Mouse (Mus musculus) embryonic facial prominence, embryonic 11.5 days (tissue): Measurements from ENCODE around the gene Surf2. TPM values are rescaled to one million over a fixed set of nuclear protein-coding genes. Genes with fewer than 3 reads are reported as not detected.

Experiments used
- ATAC-seq: fragments of 200-750 bp; cut with Nextera tagmentation; replicated peaks from 2 replicates; pipeline ENCODE4 v1.8.0; 2017; ENCODE audit warnings: low read depth; ENCODE audit not compliant: insufficient number of reproducible peaks, low FRiP score, low TSS enrichment
- DNase-seq: peaks from one replicate; pipeline ENCODE4 v3.0.0-alpha.2; 2015; ENCODE audit warnings: low spot score
- H3K27ac ChIP-seq: fragments of 300-500 bp; sonication (generic); replicated peaks from 2 replicates; pipeline ENCODE4 v1.5.1; 2014; ENCODE audit warnings: mild to moderate bottlenecking, low read depth, low read length, control low read depth
- H3K27me3 ChIP-seq: fragments of 300-500 bp; sonication (generic); 2 replicates; pipeline ENCODE4 v1.6.1; 2014; ENCODE audit warnings: mild to moderate bottlenecking, low read length, moderate library complexity, mixed read lengths; ENCODE audit not compliant: control insufficient read depth, insufficient read depth
- H3K36me3 ChIP-seq: fragments of 300-500 bp; sonication (generic); replicated peaks from 2 replicates; pipeline ENCODE4 v1.6.1; 2014; ENCODE audit warnings: low read depth, mild to moderate bottlenecking, low read length, moderate library complexity, mixed read lengths; ENCODE audit not compliant: control insufficient read depth, insufficient read depth
- H3K4me1 ChIP-seq: fragments of 300-500 bp; sonication (generic); 2 replicates; pipeline ENCODE4 v1.6.1; 2014; ENCODE audit warnings: low read length, mixed read lengths; ENCODE audit not compliant: control insufficient read depth, insufficient read depth
- H3K4me2 ChIP-seq: fragments of 300-500 bp; sonication (generic); 2 replicates; pipeline ENCODE4 v1.6.1; 2014; ENCODE audit warnings: low read depth, mild to moderate bottlenecking, control low read depth, low read length, moderate library complexity
- H3K4me3 ChIP-seq: fragments of 300-500 bp; sonication (generic); 2 replicates; pipeline ENCODE4 v1.5.1; 2014; ENCODE audit warnings: low read depth, low read length, control low read depth
- H3K9ac ChIP-seq: fragments of 300-500 bp; sonication (generic); replicated peaks from 2 replicates; pipeline ENCODE4 v1.6.1; 2014; ENCODE audit warnings: mild to moderate bottlenecking, control low read depth, low read length
- H3K9me3 ChIP-seq: fragments of 300-500 bp; sonication (generic); replicated peaks from 2 replicates; pipeline ENCODE4 v1.6.1; 2016; ENCODE audit warnings: mild to moderate bottlenecking, low read length, inconsistent platforms, mixed read lengths; ENCODE audit not compliant: control insufficient read depth
- WGBS: fragments of 180-500 bp; shearing (Covaris S2); extraction: QIAGEN DNeasy Blood & Tissue Kit; methylation state at CpG from one replicate; pipeline ENCODE4 v1.1.7; 2014; 5-methylcytosine and 5-hydroxymethylcytosine counted together
- polyA plus RNA-seq: library from polyadenylated mRNA; unstranded; fragments of >200 nt; fragmentation: Nextera tagmentation; extraction: Ambion mirVana; gene quantifications from 2 replicates; pipeline ENCODE4 v1.2.1, GENCODE M21; 2014

Gene Surf2
- polyA plus RNA-seq, 1 experiment from 2014 or later = 45.3 TPM

DNA sequence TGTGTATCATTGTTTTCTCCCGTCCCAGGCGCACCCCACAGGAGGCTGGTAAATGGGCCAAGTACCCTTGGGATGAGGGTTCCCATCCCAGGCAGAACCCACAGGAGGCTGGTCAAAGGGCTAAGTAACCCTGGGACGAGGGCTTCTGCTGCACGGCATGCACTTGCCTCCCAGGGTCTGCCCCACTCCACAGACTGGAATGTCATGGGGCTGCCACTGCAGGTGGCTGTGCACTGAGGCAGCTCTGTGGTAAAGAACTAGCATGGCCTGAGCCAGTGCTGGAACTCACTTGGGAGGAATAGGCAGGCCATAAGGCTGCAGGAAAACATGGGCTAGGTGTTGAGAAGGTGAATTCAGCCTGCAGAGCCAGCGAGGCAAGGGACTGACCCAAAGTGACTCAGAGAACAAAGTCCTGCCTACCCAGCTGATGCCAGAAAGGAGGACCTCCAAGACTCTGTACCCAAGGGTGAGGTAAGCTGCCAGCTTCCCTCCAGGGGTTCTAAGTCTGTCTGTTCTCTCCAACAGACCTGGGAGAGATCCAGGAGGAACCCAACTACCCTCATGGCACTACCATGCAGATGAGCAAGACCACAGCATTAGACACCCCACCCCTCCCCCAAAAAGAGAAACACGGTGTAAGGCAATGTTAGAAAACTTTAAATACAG, 4.2 kb downstream of the Surf2 start:
- Histone ChIP-seq H3K4me2 (no peak overlapping the region), H3K9me3 (no peaks in the 10 kb centered on the region), H3K4me1 (0 out of 2 replicates have a peak, but pooled peaks cover 2% of the 10 kb centered on the region), H3K9ac (no peak overlapping the region), H3K27ac (no peak overlapping the region), H3K36me3 (peaks cover 18% of the 10 kb centered on the region), H3K27me3 (no peaks in the 10 kb centered on the region), H3K4me3 (no peak overlapping the region)
- ATAC-seq (no peak), DNase-seq (no peak)
- WGBS = 90% methylated on average over 6 of the region's 6 CpGs

DNA sequence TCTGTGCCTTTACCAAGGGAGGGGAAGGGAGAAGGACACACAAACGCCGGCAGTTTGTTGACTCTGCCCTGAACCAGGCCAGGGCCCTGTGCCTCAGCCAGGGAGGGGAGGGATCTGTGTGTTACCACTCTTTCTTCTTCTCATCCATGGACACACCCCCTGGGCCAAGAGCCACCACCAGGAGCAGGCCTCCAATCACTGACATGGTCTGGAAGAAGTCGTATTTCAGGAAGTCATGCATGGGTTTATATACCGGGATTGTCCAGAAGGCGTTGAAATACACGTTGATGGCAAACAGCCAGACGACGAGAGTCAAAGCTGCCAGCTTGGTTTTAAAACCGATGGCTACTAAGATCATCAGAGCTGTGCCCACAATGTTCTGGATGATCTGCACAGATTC, 5.6 kb downstream of the Surf2 start:
- Histone ChIP-seq H3K36me3 (peaks cover 21% of the 10 kb centered on the region), H3K9ac (no peak overlapping the region), H3K4me1 (0 out of 2 replicates have a peak, but pooled peaks cover 2% of the 10 kb centered on the region), H3K27ac (no peak overlapping the region), H3K9me3 (no peaks in the 10 kb centered on the region), H3K27me3 (no peaks in the 10 kb centered on the region), H3K4me3 (no peak overlapping the region), H3K4me2 (no peak overlapping the region)
- ATAC-seq (no peak), DNase-seq (no peak)
- WGBS = 83% methylated on average over 9 of the region's 9 CpGs

DNA sequence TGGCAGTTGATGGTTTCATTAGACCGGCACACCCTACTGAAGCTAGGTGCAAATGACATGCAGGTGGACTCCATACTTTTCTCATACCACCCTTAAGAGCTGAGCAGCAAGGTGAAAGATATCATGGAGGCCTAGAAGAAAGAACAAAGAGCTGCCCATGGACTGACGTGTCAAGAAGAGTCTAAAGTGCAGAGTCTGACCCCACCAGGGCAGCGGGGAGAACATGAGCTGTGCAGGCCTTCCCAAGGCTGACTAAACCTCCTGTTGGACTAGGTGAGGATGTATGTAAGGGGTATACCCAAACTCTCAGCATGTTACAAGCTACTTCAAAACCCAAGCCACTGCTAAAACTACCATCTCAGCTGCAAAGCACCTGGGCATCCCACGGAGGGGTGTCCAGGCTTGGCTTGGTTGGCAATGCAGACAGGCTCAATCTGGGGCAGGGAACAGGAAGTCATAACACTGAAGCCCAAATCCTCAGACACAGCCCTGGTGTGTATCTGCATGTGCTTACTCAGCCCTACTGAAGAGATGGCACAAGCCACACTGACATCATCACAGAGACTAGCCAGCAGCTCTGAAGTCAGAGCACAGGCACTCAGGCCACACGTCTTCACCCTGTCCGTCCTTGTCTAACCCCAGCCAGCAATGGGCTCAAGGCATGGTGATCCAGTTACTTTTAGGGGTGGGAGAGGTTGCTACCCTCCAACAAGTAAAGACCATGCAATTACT, 11.7 kb downstream of the Surf2 start:
- WGBS = 89% methylated on average over 6 of the region's 6 CpGs
- ATAC-seq = no peak

DNA sequence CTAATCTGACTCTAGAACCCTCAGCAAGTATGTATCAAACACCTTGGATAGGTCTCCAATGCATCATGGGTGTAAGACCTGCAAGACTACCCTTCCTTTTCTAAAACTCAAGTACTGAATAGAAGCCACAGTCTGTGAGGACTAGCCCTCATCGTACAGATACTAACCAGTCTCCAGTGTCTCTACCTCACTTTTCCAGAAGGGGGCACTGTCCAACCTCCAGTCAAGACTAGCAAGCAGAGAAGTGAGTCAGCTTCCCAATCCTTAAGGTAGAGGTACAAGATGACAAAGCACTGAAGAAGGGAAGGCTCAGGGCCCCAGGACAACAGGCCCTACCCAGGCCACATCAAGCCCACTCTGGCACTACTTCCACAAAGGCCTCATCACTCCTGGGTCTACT, 14.2 kb downstream of the Surf2 start:
- no peak for ATAC-seq
- Histone ChIP-seq H3K27me3 (no peaks in the 10 kb centered on the region), H3K4me1 (no peaks in the 10 kb centered on the region; the same call in 1 of the 2 replicates), H3K4me2 (no peak overlapping the region), H3K9me3 (no peaks in the 10 kb centered on the region), H3K27ac (no peak overlapping the region), H3K9ac (no peak overlapping the region), H3K36me3 (peaks cover 3% of the 10 kb centered on the region; the same call in 1 of the 2 replicates), H3K4me3 (no peak overlapping the region)
- peak; percentile 71 for DNase-seq
- WGBS = 62% methylated on average over 1 of the region's 1 CpGs

More for the DNA sequence above, 11.7 kb downstream of the Surf2 start:
- no peak overlapping the region for H3K27ac ChIP-seq
- H3K36me3 ChIP-seq = peaks cover 11% of the 10 kb centered on the region
- DNase-seq = no peak
- no peaks in the 10 kb centered on the region for H3K9me3 ChIP-seq
- H3K9ac ChIP-seq = no peak overlapping the region
- H3K4me1 ChIP-seq = no peaks in the 10 kb centered on the region
- H3K4me3 ChIP-seq = no peak overlapping the region
- no peaks in the 10 kb centered on the region for H3K27me3 ChIP-seq
- H3K4me2 ChIP-seq = no peak overlapping the region

DNA sequence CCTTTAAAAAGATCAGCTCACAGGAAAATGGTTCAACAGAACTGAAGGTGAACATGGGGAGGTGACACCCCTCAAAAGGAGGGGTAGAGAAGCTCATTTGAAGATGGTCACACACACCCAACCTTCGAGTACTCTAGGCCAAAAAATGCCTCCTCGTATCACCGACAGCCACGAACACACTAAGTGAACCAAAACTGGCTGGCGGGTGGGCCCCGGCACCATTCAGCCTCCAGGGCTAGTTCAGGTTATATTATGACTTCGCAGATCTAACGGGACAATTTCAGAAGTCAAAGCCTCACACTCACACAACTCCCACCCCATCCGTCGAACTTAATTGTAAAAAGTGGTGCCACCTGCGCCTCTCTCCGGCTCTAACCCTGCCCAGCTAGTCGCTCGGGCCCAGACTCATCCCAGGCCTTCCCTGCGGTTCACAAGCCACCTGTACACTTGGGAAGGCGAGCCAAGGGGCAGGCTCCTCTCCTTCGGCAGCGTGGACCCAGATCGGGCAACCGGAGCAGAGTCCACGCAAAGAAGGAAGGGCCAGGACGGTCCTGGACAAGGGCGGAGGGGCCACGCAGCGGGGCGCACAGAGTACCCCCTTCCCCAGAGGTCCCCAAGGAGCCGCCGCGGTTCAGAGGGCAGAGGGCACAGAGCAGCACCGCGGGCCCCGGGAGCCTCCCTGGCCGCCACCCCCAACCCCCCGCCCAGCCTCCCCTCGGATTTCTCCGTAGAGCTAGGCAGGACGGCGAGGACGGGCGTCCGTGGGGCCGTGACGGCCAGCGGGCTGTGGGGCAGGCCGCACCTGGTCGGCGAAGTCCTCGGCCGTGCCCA, 16.5 kb downstream of the Surf2 start:
- peak overlapping the region; percentile 76 for H3K4me3 ChIP-seq
- ATAC-seq = no peak; the same call in 1 of the 2 replicates
- WGBS = 3% methylated on average over 32 of the region's 49 CpGs
- DNase-seq = peak; percentile 12
- peak overlapping the region; percentile 99 for H3K9ac ChIP-seq
- H3K27me3 ChIP-seq = no peaks in the 10 kb centered on the region
- H3K9me3 ChIP-seq = no peaks in the 10 kb centered on the region
- H3K4me2 ChIP-seq = peak overlapping the region; percentile 72
- peak overlapping the region; percentile 54 for H3K27ac ChIP-seq
- no peaks in the 10 kb centered on the region; the same call in 1 of the 2 replicates for H3K4me1 ChIP-seq
- no peaks in the 10 kb centered on the region; the same call in 1 of the 2 replicates for H3K36me3 ChIP-seq

DNA sequence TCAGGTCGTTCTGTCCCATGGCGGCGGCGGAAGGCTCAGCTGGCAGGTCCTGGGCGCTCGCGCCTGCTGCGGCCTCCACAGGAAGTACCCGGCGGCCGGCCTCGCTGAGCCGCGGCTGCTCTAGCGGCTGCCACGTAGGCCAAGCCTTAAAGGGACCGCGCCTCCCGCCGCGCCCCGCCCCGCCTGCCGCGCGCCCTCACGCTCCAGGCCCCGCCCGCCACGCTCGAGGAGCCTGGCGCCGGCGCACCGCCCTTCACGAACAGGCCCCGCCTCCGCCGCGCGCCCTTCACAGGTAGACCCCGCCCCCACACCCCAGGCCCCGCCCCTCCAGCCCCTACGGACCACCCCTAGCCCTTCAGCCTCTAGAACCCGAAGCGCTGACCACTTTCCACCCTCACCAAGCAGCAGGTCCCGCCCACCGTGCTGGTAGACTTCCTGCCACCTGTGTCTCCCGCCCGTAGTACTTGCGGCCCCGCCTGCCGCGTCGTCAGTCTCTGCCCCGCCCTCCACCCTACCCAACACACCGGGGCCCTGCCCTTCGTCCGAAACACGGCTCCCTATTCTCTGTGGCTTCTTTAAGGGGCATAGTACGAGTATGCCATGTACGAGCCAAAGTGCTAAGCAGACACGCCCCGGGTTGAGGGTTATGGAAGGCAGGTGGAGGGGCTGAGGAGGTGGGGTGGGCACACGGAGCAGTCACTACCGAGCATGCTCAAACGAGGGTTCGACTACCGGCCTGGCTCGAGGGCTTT, 17.3 kb downstream of the Surf2 start, which contains the start of the genes Surf4 and Stkld1:
TSS of gene Surf4 (minus strand) at position 625 of the 752 bp plus-strand sequence.
TSS of gene Stkld1 (plus strand) at position 744 of the 752 bp plus-strand sequence.
- peak; percentile 92 for ATAC-seq
- H3K36me3 ChIP-seq = no peaks in the 10 kb centered on the region; the same call in 1 of the 2 replicates
- WGBS = under 1% methylated on average over 48 of the region's 70 CpGs

DNA sequence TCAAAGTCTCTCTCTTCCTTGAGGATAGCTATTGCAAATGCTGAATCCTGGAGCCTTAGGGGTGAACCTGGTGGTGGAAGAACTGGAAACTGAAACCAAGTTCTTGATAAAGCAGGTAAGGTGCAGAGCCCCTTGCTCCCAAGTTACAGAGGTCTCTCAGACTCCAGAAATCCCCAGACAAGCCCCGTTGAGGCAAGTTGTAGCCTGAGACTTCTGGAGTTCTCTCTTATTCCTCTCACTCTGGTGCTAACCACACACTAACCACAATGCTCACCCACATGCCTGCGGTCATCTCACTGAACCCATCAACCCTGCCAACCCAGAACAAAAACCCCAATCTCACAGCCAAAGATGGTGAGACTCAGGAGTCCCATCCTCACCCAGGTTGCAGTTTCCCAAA, 19.1 kb downstream of the Surf2 start:
- Histone ChIP-seq H3K9ac (no peak overlapping the region), H3K9me3 (no peaks in the 10 kb centered on the region), H3K27me3 (no peaks in the 10 kb centered on the region), H3K4me2 (no peak overlapping the region), H3K4me3 (no peak overlapping the region), H3K4me1 (no peaks in the 10 kb centered on the region; the same call in 1 of the 2 replicates), H3K36me3 (no peaks in the 10 kb centered on the region; the same call in 1 of the 2 replicates), H3K27ac (no peak overlapping the region)
- ATAC-seq = no peak
- DNase-seq = no peak
- WGBS = 91% methylated on average over 2 of the region's 2 CpGs

More for the DNA sequence above, 17.3 kb downstream of the Surf2 start, which contains the start of the genes Surf4 and Stkld1:
- peak within 1 kb of the TSS; percentile 72 for H3K4me2 ChIP-seq
- peak; percentile 97 for DNase-seq
- no peaks in the 10 kb centered on the region; the same call in 1 of the 2 replicates for H3K4me1 ChIP-seq
- peak within 1 kb of the TSS; percentile 99 for H3K9ac ChIP-seq
- H3K4me3 ChIP-seq = peak within 1 kb of the TSS; percentile 76
- peak within 1 kb of the TSS; percentile 54 for H3K27ac ChIP-seq
- no peaks in the 10 kb centered on the region for H3K9me3 ChIP-seq
- H3K27me3 ChIP-seq = no peaks in the 10 kb centered on the region
